8 mouse cellular contexts compared by ENCODE assay signal in the genomic region with DNA sequence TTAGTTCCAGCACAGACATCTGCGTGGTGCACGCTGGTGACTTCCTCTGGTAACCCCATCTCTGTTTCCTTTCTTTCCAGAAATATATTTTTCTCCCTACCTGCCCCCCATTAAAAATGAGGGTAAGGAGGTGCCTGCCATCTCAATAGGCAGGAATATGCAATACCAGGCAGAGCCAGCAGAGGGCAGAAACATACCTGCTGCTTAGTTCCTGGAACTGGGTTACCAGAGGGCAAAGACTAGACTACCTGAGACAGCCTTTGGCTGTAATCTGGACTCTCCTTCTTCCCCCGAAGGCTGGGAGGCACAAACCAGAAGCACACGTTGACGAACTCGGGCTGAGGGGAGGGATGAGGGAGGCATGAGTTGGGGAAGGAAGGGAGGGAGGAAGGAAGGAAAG. TPM values are rescaled to one million over a fixed set of nuclear protein-coding genes. Genes with fewer than 3 reads are reported as not detected.
A peak's percentile ranks its signal among the peaks of the same experiment; 100 is the strongest.
DNase-seq lines count a peak whose midpoint lies in the region; ATAC-seq and TF ChIP-seq lines count a peak whose summit lies in the region.

No protein-coding gene starts in this region.

- peaks cover 11% of the 10 kb centered on the region; the same call in 1 of the 2 replicates for H3K27me3 ChIP-seq in G1E (ENCODE audit: insufficient read depth, low read length)
- no peaks in the 10 kb centered on the region for H3K27me3 ChIP-seq in liver, embryonic 16.5 days (ENCODE audit: control insufficient read depth, insufficient read depth, low read depth, low read length)

- no peak overlapping the region for H3K9ac ChIP-seq in liver, embryonic 16.5 days (ENCODE audit: low read depth, low read length)

- no peaks in the 10 kb centered on the region for H3K9me3 ChIP-seq in G1E (replicated peaks)
- no peaks in the 10 kb centered on the region for H3K9me3 ChIP-seq in liver, embryonic 16.5 days (replicated peaks; ENCODE audit: control insufficient read depth, low read length)

- H3K4me3 ChIP-seq in G1E (ENCODE audit: low read depth, low read length) = no peak overlapping the region
- H3K4me3 ChIP-seq in liver, embryonic 16.5 days (ENCODE audit: low read depth, low read length) = no peak overlapping the region

- TF ChIP-seq CTCF in G1E (IDR thresholded peaks at IDR 0.05; ENCODE audit: low read depth, low read length) = peak; percentile 93

- 16% methylated on average over 6 of the region's 6 CpGs for WGBS in liver, embryonic 16.5 days (ENCODE audit: insufficient replicate concordance)

- H3K27ac ChIP-seq in liver, embryonic 16.5 days (ENCODE audit: low read length) = no peak overlapping the region

- ATAC-seq in G1E (ENCODE audit: extremely low read depth, insufficient number of reproducible peaks, low FRiP score, poor library complexity, severe bottlenecking) = no peak
- ATAC-seq in liver, embryonic 16.5 days (ENCODE audit: low read depth) = peak; percentile 34; the same call in 1 of the 2 replicates

- no peak overlapping the region for H3K4me2 ChIP-seq in liver, embryonic 16.5 days (ENCODE audit: low read depth, low read length)

- peaks cover 29% of the 10 kb centered on the region for H3K4me1 ChIP-seq in G1E (ENCODE audit: insufficient read depth, low read depth, low read length)
- peaks cover 10% of the 10 kb centered on the region for H3K4me1 ChIP-seq in liver, embryonic 16.5 days (ENCODE audit: control insufficient read depth, low read depth, low read length)

- DNase-seq in 3T3-L1 (ENCODE audit: low read depth, low spot score) (peak; percentile 87), G1E (ENCODE audit: low spot score) (peak; percentile 68)
- peak; percentile 90 to 91 for DNase-seq in cerebellum, adult 18-20 months
- peak; percentile 80 for DNase-seq in gastrocnemius, postnatal 10 days
- peak; percentile 89 for DNase-seq in kidney, postnatal 14 days
- DNase-seq in retina, postnatal 1 day = peak; percentile 77
- DNase-seq in urinary bladder, adult 18-20 months (ENCODE audit: low spot score in 2 of 2) = peak; percentile 73 to 86

- peaks cover 5% of the 10 kb centered on the region for H3K36me3 ChIP-seq in G1E (replicated peaks)
- H3K36me3 ChIP-seq in liver, embryonic 16.5 days (ENCODE audit: control insufficient read depth, insufficient read depth) = no peaks in the 10 kb centered on the region

RNA-seq across cellular contexts. Expression of gene Zfp740, which starts 24.8 kb away (rescaled TPM):
- 42.5 and 64.5 TPM in 2 replicates for total RNA-seq in G1E (2014; fragmentation: Nextera tagmentation)
- 34.8 and 35.3 TPM in 2 replicates for total RNA-seq in G1E (2017)
- polyA plus RNA-seq in G1E (2012) = 12.9 and 18.2 TPM in 2 replicates
- total RNA-seq in gastrocnemius, postnatal 10 days (2021) = 10 to 100 TPM; 42.8 to 52.6 TPM
- polyA plus RNA-seq in liver, embryonic 16.5 days (2015; fragmentation: Nextera tagmentation; extraction: Ambion mirVana) = 16.3 and 17.1 TPM in 2 replicates

RNA-seq across cellular contexts. Expression of gene Csad, which starts 26.2 kb away (rescaled TPM):
- 2.1 and 11.9 TPM in 2 replicates for total RNA-seq in G1E (2014; fragmentation: Nextera tagmentation)
- total RNA-seq in G1E (2017) = 4.2 and 4.9 TPM in 2 replicates
- polyA plus RNA-seq in G1E (2012) = 3.1 and 4.2 TPM in 2 replicates
- total RNA-seq in gastrocnemius, postnatal 10 days (2021) = 10 to 100 TPM; 23.9 to 25.5 TPM
- polyA plus RNA-seq in liver, embryonic 16.5 days (2015; fragmentation: Nextera tagmentation; extraction: Ambion mirVana) = 53.0 and 60.2 TPM in 2 replicates

RNA-seq across cellular contexts. Expression of gene Soat2, which starts 28.0 kb away (rescaled TPM):
- total RNA-seq in G1E (2014; fragmentation: Nextera tagmentation) (7.4 and 8.1 TPM in 2 replicates), G1E (2017) (3.1 and 3.3 TPM in 2 replicates)
- polyA plus RNA-seq in G1E (2012) = 0.64 and 1.1 TPM in 2 replicates
- under 1 TPM; 0.14 to 0.27 TPM for total RNA-seq in gastrocnemius, postnatal 10 days (2021)
- 33.6 and 34.4 TPM in 2 replicates for polyA plus RNA-seq in liver, embryonic 16.5 days (2015; fragmentation: Nextera tagmentation; extraction: Ambion mirVana)

RNA-seq across cellular contexts. Expression of gene Igfbp6, which starts 34.1 kb away (rescaled TPM):
- total RNA-seq in G1E (2014; fragmentation: Nextera tagmentation) (0.68 TPM in 1 of 2 replicates, not detected in the other), G1E (2017) (1.3 and 1.9 TPM in 2 replicates)
- polyA plus RNA-seq in G1E (2012) = 0.21 and 0.30 TPM in 2 replicates
- 10 to 100 TPM; 66.0 to 77.5 TPM for total RNA-seq in gastrocnemius, postnatal 10 days (2021)
- 1.5 and 2.4 TPM in 2 replicates for polyA plus RNA-seq in liver, embryonic 16.5 days (2015; fragmentation: Nextera tagmentation; extraction: Ambion mirVana)

RNA-seq across cellular contexts. Expression of gene Spryd3, which starts 42.2 kb away (rescaled TPM):
- 5.3 and 7.1 TPM in 2 replicates for total RNA-seq in G1E (2014; fragmentation: Nextera tagmentation)
- 12.1 and 12.3 TPM in 2 replicates for total RNA-seq in G1E (2017)
- polyA plus RNA-seq in G1E (2012) = 12.7 and 14.9 TPM in 2 replicates
- 10 to 100 TPM; 14.2 to 14.8 TPM for total RNA-seq in gastrocnemius, postnatal 10 days (2021)
- 13.0 and 14.3 TPM in 2 replicates for polyA plus RNA-seq in liver, embryonic 16.5 days (2015; fragmentation: Nextera tagmentation; extraction: Ambion mirVana)
